Mouse (Mus musculus) C2C12 (cell line): ENCODE measurements at regions not wholly inside any gene's neighbourhood (a gene's known extent, or its start where the extent isn't known, plus 50 kb on each side); places are given as distances from the start of the nearest gene placed in this dataset.

Source experiments
- CEBPB ChIP-seq: IDR thresholded peaks from one replicate; pipeline ENCODE4 v1.6.1; 2011; ENCODE audit warnings: low read depth, mild to moderate bottlenecking, control low read depth, moderate library complexity
- CTCF ChIP-seq: IDR thresholded peaks from one replicate; pipeline ENCODE4 v1.5.1; 2011; ENCODE audit not compliant: control insufficient read depth, insufficient read depth, insufficient read length
- FOSL1 ChIP-seq: IDR thresholded peaks from one replicate; pipeline ENCODE4 v1.8.0; 2011; ENCODE audit warnings: mild to moderate bottlenecking, low read length; ENCODE audit not compliant: poor library complexity, insufficient read depth, severe bottlenecking
- MAX ChIP-seq: IDR thresholded peaks from one replicate; pipeline ENCODE4 v1.6.1; 2011; ENCODE audit warnings: mild to moderate bottlenecking, control low read depth
- MYOD1 ChIP-seq: IDR thresholded peaks from one replicate; pipeline ENCODE4 v1.6.1; 2011; ENCODE audit warnings: low read depth; ENCODE audit not compliant: control insufficient read depth, insufficient read length
- MYOG ChIP-seq: IDR thresholded peaks from one replicate; pipeline ENCODE4 v1.6.1; 2011; ENCODE audit not compliant: control insufficient read depth, insufficient read length; ENCODE audit errors: extremely low read depth
- USF1 ChIP-seq: IDR thresholded peaks from one replicate; pipeline ENCODE4 v1.6.1; 2011; ENCODE audit warnings: low read depth, mild to moderate bottlenecking, control low read depth, moderate library complexity

GRCm38 (mm10) chrX:19165891-19166644 lies 315.1 kb downstream of the Tex13c3 start:
- TF ChIP-seq CTCF (no peak), CEBPB (no peak), MYOG (no peak), MAX (no peak), MYOD1 (no peak), USF1 (no peak), FOSL1 (no peak)
